Mouse (Mus musculus): ENCODE measurements around the gene Zfp964.
"Not testable (repeated sequence)": the region's sequence is repeated elsewhere in the genome, so short reads cannot be mapped to it uniquely, and the experiment has no call there.

The Zfp964 gene

DNA sequence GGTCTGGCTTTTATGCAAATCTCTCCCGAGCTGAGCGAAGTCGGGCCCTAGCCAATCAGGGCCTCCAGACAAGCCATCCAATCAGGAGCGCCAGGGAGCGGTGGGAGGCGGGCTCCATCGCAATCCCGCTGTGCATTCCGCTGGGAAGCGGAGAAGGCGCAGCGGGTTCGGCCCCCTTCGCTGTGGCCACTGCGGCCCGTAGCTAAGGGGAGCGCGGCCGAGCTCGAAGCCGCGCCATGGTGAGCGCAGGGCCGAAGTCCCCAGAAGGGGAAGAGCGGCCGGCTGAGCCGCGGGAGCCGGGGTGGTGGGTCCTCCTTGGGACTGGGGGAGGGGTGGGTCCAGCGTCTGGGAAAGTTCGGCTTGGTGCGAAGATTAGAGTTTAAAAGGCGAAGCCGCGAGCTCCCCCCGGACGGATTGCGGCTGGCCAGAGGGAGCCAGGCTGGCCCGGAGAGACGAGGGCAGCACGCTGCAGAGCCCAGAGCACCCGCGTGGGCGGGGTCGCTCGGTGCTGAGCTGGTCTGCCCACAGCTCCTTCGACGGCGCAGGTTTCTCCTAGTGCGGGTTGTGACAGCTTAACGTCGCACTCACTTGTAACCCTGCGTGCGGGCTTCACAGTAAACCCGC lies at the start of gene Zfp964:
TSS of gene Zfp964 (plus strand) at position 122 of the 624 bp plus-strand sequence.
- peak; percentile 96 for DNase-seq

DNA sequence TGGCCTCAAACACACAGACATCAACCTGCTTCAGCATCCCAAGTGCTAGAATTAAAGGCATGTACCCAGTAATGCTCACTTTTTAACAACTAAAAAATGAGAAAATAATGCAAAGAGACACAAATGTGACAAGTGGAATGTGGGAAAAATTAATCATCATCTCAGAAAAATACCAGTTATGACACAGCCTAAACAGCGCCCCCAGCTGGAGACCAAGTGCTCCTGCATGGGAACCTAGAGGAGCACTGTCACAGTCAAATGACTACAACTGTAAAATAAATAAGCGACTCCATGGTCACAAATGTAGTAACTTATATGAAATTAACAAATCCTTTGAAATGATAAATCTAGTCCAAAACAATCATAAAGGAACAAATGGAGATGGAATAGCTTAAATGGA lies 39.6 kb upstream of the Zfp964 start:
- peak in 1 of 2 experiments; percentile 27 for DNase-seq

DNA sequence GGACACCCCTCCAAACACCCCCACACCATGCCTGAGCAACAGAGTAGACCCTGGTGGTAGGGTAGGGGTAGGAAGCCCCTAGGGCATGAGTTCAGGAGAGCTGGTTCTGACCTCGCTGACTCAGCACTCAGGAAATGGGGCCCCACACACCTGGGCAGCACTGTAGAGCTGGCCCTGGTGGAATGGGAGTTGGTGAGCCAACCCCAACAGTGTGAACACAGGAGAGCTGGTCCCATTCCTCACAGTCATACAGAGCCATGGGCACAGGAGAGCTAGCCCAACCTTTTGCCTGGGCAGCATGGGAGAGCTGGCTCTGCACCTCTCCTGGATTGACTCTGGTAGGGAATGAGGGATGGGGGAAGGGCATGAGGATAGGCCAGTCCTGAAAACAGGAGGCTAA lies 36.2 kb upstream of the Zfp964 start:
- no peak for DNase-seq

DNA sequence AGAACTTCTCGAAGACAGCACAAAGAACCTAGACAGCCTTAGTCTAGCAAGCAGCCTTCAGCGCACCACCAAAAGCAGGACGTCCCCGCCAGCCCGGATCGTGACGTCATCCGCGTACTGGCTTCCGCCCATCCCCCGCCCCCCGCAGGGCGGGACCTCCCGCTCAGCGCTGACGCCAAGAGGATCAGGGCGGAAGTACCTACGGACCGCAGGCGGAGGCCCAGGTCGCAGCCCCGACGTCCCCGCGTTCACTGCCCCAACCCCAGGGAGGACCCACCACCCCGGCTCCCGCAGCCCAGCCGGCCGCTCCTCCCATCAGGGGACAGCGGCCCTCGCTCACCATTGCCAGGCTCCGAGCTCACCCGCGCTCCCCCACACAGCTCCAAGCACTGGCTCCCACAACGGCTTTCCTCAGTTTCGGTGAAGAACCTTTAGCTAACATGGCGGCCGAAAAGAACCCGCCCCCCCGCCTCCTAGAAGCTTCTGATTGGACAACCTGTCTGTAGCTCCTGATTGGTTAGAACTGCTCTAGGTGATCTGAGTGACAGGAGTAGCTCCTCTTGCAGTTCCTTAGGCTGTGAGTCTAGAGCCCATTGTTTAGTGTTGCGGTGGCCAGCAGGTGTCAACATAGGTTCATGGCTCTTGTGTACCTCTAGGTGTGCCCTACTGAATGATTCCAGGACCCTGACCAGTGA lies 29.0 kb upstream of the Zfp964 start, which contains the start of gene Zfp868:
TSS of gene Zfp868 (minus strand) at position 454 of the 695 bp plus-strand sequence.
- DNase-seq, result peak; percentile 100

DNA sequence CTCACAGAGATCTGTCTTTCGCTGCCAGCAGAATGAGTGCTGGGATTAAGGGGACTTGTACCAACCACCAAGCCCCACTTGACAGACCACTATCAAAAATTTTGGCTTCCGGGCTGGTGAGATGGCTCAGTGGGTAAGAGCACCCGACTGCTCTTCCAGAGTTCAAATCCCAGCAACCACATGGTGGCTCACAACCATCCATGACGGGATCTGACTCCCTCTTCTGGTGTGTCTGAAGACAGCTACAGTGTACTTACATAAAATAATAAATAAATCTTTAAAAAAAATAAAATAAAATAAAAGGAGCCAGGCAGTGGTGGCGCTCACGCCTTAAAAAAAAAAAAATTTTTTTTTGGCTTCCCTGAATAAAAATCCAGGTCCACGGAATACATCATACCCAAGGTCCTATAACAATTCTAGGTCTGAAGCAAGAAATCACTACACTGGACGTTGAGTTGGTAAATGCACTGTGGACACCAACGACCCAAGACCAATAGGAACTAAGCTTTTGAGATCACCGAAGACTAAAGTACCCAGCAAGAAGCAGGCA lies 396 bp upstream of the Zfp964 start:
- peak; percentile 5 to 12 for DNase-seq

DNA sequence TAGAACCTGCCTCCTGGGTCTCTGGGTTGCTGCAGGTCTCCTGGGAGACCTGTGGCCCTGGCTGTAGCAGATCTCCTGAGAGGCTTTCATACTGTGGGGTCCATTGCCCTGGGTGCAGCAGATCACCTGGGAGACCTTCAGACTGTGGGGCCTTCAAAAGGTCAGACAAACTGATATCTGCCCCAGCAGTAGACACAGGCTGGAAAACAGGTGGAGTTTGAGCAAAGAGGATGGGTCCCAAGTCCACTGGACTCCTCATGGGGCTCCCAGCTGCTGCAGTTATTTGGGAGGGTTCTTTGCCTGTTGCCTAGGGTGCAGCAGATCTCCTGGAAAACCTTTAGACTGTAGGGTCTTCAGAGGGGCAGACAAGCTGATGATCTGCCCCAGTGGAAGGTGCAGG lies 7.0 kb downstream of the Zfp964 start:
- DNase-seq, result no peak

DNA sequence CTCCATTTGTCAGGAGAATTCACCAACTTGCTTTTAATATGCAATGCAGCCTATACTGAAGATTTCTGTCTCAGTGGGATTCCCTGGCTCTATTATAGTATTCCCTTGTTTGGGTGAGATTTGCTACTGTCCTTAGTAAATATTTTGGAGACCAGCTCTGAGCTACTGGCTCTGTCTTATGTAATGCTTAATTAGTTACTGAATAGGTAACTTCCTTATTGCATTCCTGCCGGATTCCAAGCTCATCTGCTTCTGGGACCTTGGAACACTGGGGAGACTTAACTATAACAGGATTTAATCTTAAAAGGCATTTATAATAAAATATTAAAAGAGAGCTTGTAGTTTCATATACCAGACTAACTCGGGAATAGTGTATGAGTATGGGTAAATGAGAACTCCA lies 10.8 kb downstream of the Zfp964 start:
- DNase-seq, result not testable (repeated sequence)

DNA sequence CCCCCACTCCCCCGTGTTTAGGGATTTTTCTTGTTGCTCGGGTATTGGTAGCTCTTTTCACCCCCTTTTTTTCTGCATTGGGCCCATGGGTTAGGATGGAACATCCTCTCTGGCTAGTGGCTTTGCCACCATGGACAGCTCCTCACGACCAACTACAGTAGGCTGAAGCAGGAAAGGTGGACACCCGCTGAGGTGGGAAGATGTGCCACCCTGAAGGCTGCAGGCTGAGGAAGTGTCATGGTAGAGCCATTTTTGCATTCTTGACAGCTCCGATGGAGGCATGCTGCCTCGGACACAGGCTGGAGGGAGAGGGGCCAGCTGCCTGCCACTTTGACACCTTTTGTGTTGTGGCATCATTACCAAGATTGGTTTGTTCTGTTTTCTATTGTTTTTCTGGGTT lies 47.5 kb downstream of the Zfp964 start:
- DNase-seq, result no peak

DNA sequence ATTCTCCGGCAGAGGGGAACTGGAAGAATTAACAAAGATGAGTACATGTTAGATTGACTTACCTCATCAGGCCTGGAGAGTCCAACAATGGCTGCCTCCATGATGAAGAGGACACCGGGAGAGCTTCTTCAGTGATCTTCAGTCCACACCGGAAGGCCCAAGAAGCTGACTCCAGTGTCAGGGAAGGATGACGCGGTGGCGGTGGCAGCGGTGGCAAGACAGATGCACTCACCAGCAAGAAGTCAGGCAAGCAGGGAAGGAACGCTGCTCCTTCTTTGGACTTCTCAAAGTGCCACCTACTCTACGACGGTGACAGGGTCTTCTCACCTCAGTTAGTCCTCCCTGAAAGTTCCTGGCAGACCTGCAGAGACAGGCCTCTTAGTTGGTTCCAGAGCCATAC lies 56.3 kb downstream of the Zfp964 start, which contains the start of gene Zfp869:
TSS of gene Zfp869 (minus strand) at position 101 of the 400 bp plus-strand sequence.
- DNase-seq, result not testable (repeated sequence)

DNA sequence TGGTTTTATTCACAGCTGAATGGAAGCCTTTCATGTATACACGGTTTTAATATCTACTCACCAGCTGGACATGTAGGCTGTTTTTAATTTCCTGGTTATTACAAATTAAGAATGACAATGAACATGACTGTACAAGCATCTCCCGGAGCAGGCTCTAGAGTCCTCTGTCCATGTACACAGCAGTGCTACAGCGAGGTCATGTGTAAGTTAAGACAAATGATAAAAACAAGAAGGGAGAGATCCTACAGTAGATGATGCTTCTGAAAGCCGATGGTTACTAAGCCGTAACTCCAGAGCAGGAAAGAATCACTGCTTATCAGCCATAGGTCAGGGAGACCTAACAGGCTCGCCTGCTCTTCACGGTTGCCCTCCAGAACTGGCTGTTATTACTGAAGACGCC lies 59.2 kb downstream of the Zfp964 start:
- no peak for DNase-seq

DNA sequence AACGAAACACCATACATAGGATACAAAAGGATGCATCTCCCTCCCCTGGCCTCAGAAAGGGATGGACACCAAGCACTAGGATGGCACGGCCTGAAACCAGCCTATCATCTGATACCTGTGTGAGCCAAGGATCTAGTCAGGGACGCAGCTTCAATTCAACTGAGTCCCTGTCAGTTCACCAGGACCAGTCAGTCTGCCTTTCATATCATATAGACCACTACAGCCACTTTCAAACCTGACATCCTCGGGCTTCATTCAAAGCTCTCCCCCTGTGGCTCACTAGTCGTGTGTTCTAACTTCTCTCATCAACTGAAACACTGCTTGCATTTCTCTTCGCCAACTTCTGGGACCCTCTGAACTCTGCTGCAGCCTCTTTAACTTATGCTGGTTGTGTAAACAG lies 61.1 kb downstream of the Zfp964 start:
- DNase-seq, result no peak

All from cerebellum, postnatal 10 days (tissue).